Mouse (Mus musculus) gastrocnemius, postnatal 14 days (tissue): Measurements from ENCODE around the gene Spata32. TPM values are rescaled to one million over a fixed set of nuclear protein-coding genes. Genes with fewer than 3 reads are reported as not detected.

Experiments
- DNase-seq: peaks from one replicate; pipeline ENCODE4 v3.0.0; 2021; ENCODE audit warnings: mixed read lengths
- intact Hi-C: fragments of 180-260 bp; cut with DNase I; formaldehyde crosslinking; loops from one replicate; pipeline ENCODE4 v1.15.1; 2025; ENCODE audit warnings: low total_unique reads
- total RNA-seq, 2 experiments: library from RNA; stranded (reverse); gene quantifications; 2 replicates each; pipeline ENCODE4 v1.2.3; 2021

The Spata32 gene
- total RNA-seq, 2 experiments from 2014 or later: not detected

DNA sequence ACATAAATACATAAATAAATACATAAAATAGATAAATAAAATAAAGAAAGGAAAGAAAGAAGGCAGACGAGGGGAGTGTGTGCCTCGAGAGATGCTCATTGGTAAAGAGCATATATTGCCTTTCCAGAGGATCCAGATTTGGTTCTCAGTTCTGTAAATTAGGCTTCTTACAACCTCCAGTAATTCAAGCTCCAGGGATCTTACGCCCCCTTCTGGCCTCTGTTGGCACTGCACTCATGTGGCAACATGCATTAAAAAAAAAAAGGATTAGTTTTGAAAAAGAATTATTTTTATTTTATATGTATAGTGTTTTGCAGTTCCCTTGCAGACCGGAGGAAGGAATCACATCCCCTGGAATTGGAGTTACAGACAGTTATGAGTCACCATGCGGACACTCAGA lies 56.1 kb downstream of the Spata32 start:
- intact Hi-C loops: no loop called here
- no peak for DNase-seq

DNA sequence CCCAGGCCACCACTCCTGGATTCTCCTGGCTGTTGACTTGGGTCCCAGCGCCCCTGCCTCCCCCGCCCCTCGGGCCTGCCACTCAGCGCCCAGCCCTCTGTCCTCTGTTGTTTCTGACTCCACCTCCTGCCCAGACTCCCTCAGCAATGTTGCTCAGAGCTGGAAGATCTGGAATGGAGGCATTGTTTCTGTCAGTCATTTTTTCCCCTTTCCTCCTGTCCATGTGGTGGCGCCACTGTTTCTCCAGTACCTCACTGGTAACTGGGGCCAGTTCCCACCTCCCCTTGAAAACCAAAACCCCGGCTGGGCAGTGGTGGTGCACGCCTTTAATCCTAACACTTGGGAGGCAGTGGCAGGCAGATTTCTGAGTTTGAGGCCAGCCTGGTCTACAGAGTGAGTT lies 56.8 kb downstream of the Spata32 start:
- intact Hi-C loops: no loop called here

DNA sequence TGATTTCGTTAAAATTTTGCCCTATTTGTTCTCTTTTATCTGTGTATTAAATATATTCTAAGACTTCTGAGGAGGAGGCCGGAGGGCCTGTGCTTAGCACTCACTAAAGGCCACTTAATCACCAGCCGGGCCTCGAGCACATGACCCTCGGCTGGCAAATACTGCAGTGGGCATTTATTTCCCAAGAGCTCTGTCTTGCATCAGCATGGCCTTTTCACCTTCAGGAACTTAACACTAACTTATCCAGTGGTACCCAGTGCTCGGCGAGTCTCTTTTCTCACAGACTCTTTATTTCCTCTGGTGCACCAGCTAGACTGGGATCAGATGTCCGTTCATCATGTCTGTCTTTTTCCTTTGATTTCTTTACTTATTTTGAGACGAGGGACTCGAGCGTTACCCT lies 57.5 kb downstream of the Spata32 start:
- no peak for DNase-seq
- intact Hi-C loops: no loop called here

More for the DNA sequence above, 56.8 kb downstream of the Spata32 start:
- no peak for DNase-seq

DNA sequence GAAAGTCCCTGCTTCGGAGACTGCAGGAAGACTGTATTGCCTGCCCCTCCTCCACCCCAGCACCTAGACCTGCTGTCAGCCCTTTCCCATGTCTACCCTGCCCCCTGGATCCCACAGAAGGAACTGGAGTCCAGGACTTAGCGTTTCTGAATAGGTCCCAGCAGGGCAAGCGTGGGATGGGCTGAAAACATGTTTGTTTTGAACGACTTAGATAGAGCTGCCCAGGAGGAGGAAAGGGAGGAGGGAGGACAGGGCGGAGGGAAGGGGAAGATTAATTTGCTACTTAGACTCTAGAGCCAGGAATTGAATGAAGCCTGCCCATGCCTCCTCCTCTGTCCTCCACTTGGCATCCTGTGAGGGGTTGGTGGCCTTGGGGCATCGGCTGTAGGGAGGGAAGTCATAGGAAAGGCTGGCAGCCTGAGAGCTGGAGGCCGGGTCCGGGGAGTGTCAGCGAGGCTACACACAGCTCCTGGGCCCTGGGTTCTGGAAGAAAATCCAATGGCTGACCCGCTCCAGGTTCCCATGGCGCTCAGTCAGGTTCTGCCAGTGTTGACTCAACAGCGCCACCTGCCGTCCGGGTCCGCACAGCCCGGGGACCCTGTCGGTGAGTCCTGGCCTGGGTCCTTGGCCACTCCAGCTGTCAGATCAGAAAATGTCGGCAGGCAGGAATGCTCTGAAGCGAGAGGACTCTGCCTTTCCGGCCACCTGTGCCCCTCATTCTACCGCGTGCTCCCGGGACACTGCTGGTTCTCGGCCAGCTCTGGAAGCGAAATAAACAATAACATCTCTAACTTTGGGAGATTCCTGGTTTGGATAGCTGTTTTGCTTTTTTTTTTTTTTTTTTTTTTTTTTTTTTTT lies 59.4 kb downstream of the Spata32 start:
- intact Hi-C loops: loop anchor here (5.0 kb wide), 2 partner anchors 37 to 57 kb away; partner anchors contain the start of genes Acbd4 and Plcd3
- peak; percentile 97 for DNase-seq

Other genes with a start within 250 kb of the Spata32 start
- 10 to 100 TPM; 42.8 to 44.0 TPM for gene Nmt1, start 190.2 kb downstream of the Spata32 start, total RNA-seq
- gene Dcakd, start 190.1 kb downstream of the Spata32 start, total RNA-seq: 10 to 100 TPM; 22.8 to 30.0 TPM
- gene Plcd3, start 116.8 kb downstream of the Spata32 start, total RNA-seq: 1 to 10 TPM; 4.5 TPM
- gene Acbd4, start 116.8 kb downstream of the Spata32 start, total RNA-seq: 10 to 100 TPM; 30.0 to 35.7 TPM
- gene Hexim1, start 102.2 kb downstream of the Spata32 start, total RNA-seq: 10 to 100 TPM; 20.7 to 21.5 TPM
- gene Hexim2, start 86.0 kb downstream of the Spata32 start, total RNA-seq: 1 to 10 TPM; 2.7 to 3.8 TPM
- 1 to 10 TPM; 6.7 to 7.3 TPM for gene Fmnl1, start 47.3 kb downstream of the Spata32 start, total RNA-seq
- not detected for gene 1700023F06Rik, start 9.9 kb downstream of the Spata32 start, total RNA-seq
- gene Map3k14, start 49.0 kb upstream of the Spata32 start, total RNA-seq: 1 to 10 TPM; 2.2 to 2.3 TPM
- 10 to 100 TPM in 1 of 2 experiments, 1 to 10 TPM in 1; 7.5 to 13.5 TPM for gene Arhgap27, start 145.3 kb upstream of the Spata32 start, total RNA-seq
- gene Plekhm1, start 194.3 kb upstream of the Spata32 start, total RNA-seq: 1 to 10 TPM; 7.9 to 9.3 TPM